Mouse (Mus musculus) right cerebral cortex, postnatal 10 days (tissue): Measurements from ENCODE around the gene Gfpt1.
A peak's percentile ranks its signal among the peaks of the same experiment; 100 is the strongest.
"Not testable (repeated sequence)": the region's sequence is repeated elsewhere in the genome, so short reads cannot be mapped to it uniquely, and the experiment has no call there.

Experiments used
- DNase-seq, 2 experiments: peaks; one replicate each; pipeline ENCODE4 v3.0.0; 2021; ENCODE audit warnings: low spot score in 2 of 2

The Gfpt1 gene

GRCm38 (mm10) chr6:87042004-87042336 lies 676 bp upstream of the Gfpt1 start:
- DNase-seq, result no peak

- no peak for DNase-seq
Measured at GRCm38 (mm10) chr6:87043131-87043516, 478 bp downstream of the Gfpt1 start.

GRCm38 (mm10) chr6:87044895-87045294 lies 2.2 kb downstream of the Gfpt1 start:
- DNase-seq, result no peak

GRCm38 (mm10) chr6:87045507-87045906 lies 2.9 kb downstream of the Gfpt1 start:
- no peak for DNase-seq

GRCm38 (mm10) chr6:87048712-87049111 lies 6.1 kb downstream of the Gfpt1 start:
- DNase-seq, result not testable (repeated sequence)

GRCm38 (mm10) chr6:87051886-87052425 lies 9.3 kb downstream of the Gfpt1 start:
- DNase-seq, result no peak

GRCm38 (mm10) chr6:87054193-87054592 lies 11.5 kb downstream of the Gfpt1 start:
- no peak for DNase-seq

- DNase-seq, result no peak
Measured at GRCm38 (mm10) chr6:87059754-87060153, 17.1 kb downstream of the Gfpt1 start.

- DNase-seq, result no peak
Measured at GRCm38 (mm10) chr6:87063586-87063985, 20.9 kb downstream of the Gfpt1 start.

GRCm38 (mm10) chr6:87068209-87068608 lies 25.6 kb downstream of the Gfpt1 start:
- DNase-seq, result no peak

- DNase-seq, result no peak
Measured at GRCm38 (mm10) chr6:87069195-87069900, 26.7 kb downstream of the Gfpt1 start.

- no peak for DNase-seq
Measured at GRCm38 (mm10) chr6:87070641-87071040, 28.0 kb downstream of the Gfpt1 start.

GRCm38 (mm10) chr6:87072759-87073158 lies 30.1 kb downstream of the Gfpt1 start:
- no peak for DNase-seq

- DNase-seq, result no peak
Measured at GRCm38 (mm10) chr6:87075092-87075685, 32.5 kb downstream of the Gfpt1 start.

GRCm38 (mm10) chr6:87079457-87079856 lies 36.8 kb downstream of the Gfpt1 start:
- no peak for DNase-seq

GRCm38 (mm10) chr6:87085026-87085425 lies 42.4 kb downstream of the Gfpt1 start:
- DNase-seq, result peak in 1 of 2 experiments; percentile 14

- DNase-seq, result peak in 1 of 2 experiments; percentile 9
Measured at GRCm38 (mm10) chr6:87088356-87088755, 45.7 kb downstream of the Gfpt1 start.

- peak in 1 of 2 experiments; percentile 15 for DNase-seq
Measured at GRCm38 (mm10) chr6:87090877-87091276, 48.2 kb downstream of the Gfpt1 start.

- DNase-seq, result no peak
Measured at GRCm38 (mm10) chr6:87092476-87092875, 49.8 kb downstream of the Gfpt1 start.

- DNase-seq, result not testable (repeated sequence)
Measured at GRCm38 (mm10) chr6:87093631-87094030, 51.0 kb downstream of the Gfpt1 start.

GRCm38 (mm10) chr6:87099261-87099660 lies 56.6 kb downstream of the Gfpt1 start:
- DNase-seq, result peak in 1 of 2 experiments; percentile 19

GRCm38 (mm10) chr6:87099671-87100296 lies 57.1 kb downstream of the Gfpt1 start:
- peak; percentile 67 to 75 for DNase-seq
